Mouse (Mus musculus) urinary bladder, adult 18-20 months (tissue): ENCODE measurements around the gene Krt75.
"Not testable (repeated sequence)": the region's sequence is repeated elsewhere in the genome, so short reads cannot be mapped to it uniquely, and the experiment has no call there.

Experiments
- DNase-seq, 2 experiments: peaks; one replicate each; pipeline ENCODE4 v3.0.0; 2022; ENCODE audit warnings: low spot score in 2 of 2, mixed read lengths in 2 of 2

The Krt75 gene

GRCm38 (mm10) chr15:101517161-101517560, 56.5 kb downstream of the Krt75 start, which contains the start of gene Gm49425:
TSS of gene Gm49425 (minus strand) at chr15:101517261.
- not testable (repeated sequence) for DNase-seq
